Mouse (Mus musculus) kidney, adult 2 months (tissue): Measurements from ENCODE around the gene Retnla.

ENCODE experiments used
- CTCF ChIP-seq: fragments of 200-500 bp; conservative IDR thresholded peaks from 2 replicates; pipeline ENCODE4 v1.5.1; 2011; ENCODE audit warnings: low read depth, mild to moderate bottlenecking, control low read depth, low read length, moderate library complexity, mixed read lengths; ENCODE audit not compliant: insufficient read depth, insufficient read length
- POLR2A ChIP-seq: fragments of 200-500 bp; IDR thresholded peaks from one replicate; pipeline ENCODE4 v1.6.1; 2011; ENCODE audit warnings: low read depth, low read length, control low read depth

- TF ChIP-seq POLR2A (no peak), CTCF (no peak)
Measured at GRCm38 (mm10) chr16:48799470-48799869, 42.9 kb upstream of the Retnla start.
